Mouse (Mus musculus): Measurements from ENCODE around the gene Sox12. TPM values are rescaled to one million over a fixed set of nuclear protein-coding genes. Genes with fewer than 3 reads are reported as not detected.

Sox12 gene
- polyA plus RNA-seq, 1 experiment from 2014 or later = 10.4 TPM

GRCm38 (mm10) chr2:152373547-152373946 lies 24.3 kb downstream of the Sox12 start:
- Histone ChIP-seq H3K9me3 (ENCODE audit: control insufficient read depth, low read length) (no peaks in the 10 kb centered on the region), H3K9ac (ENCODE audit: low read depth, low read length) (no peak overlapping the region), H3K27me3 (replicated peaks; ENCODE audit: control insufficient read depth, insufficient read depth, low read length) (peaks cover 8% of the 10 kb centered on the region; the same call in 1 of the 2 replicates), H3K4me3 (ENCODE audit: low read depth, low read length) (no peak overlapping the region), H3K36me3 (ENCODE audit: control insufficient read depth, insufficient read depth, low read length) (no peaks in the 10 kb centered on the region), H3K4me1 (ENCODE audit: control insufficient read depth, insufficient read depth, low read length) (peaks cover 7% of the 10 kb centered on the region; the same call in 1 of the 2 replicates), H3K27ac (replicated peaks; ENCODE audit: low read depth, low read length) (no peak overlapping the region), H3K4me2 (ENCODE audit: low read depth, low read length) (no peak overlapping the region)
- DNase-seq (ENCODE audit: low spot score) (no peak), ATAC-seq (ENCODE audit: low read depth) (no peak)
- WGBS = 76% methylated on average over 9 of the region's 9 CpGs

GRCm38 (mm10) chr2:152372661-152373060 lies 25.2 kb downstream of the Sox12 start:
- Histone ChIP-seq H3K9ac (ENCODE audit: low read depth, low read length) (no peak overlapping the region), H3K4me2 (ENCODE audit: low read depth, low read length) (no peak overlapping the region), H3K4me1 (ENCODE audit: control insufficient read depth, insufficient read depth, low read length) (peaks cover 7% of the 10 kb centered on the region; the same call in 1 of the 2 replicates), H3K36me3 (ENCODE audit: control insufficient read depth, insufficient read depth, low read length) (no peaks in the 10 kb centered on the region), H3K9me3 (ENCODE audit: control insufficient read depth, low read length) (no peaks in the 10 kb centered on the region), H3K27me3 (replicated peaks; ENCODE audit: control insufficient read depth, insufficient read depth, low read length) (peaks cover 8% of the 10 kb centered on the region; the same call in 1 of the 2 replicates), H3K27ac (replicated peaks; ENCODE audit: low read depth, low read length) (no peak overlapping the region), H3K4me3 (ENCODE audit: low read depth, low read length) (no peak overlapping the region)
- ATAC-seq (ENCODE audit: low read depth) = no peak
- DNase-seq (ENCODE audit: low spot score) = no peak
- WGBS = 59% methylated on average over 4 of the region's 4 CpGs

- no peak overlapping the region for H3K4me3 ChIP-seq (ENCODE audit: low read depth, low read length)
- DNase-seq (ENCODE audit: low spot score) = no peak
- no peak overlapping the region for H3K27ac ChIP-seq (replicated peaks; ENCODE audit: low read depth, low read length)
- H3K9ac ChIP-seq (ENCODE audit: low read depth, low read length) = no peak overlapping the region
- H3K36me3 ChIP-seq (ENCODE audit: control insufficient read depth, insufficient read depth, low read length) = no peaks in the 10 kb centered on the region
- ATAC-seq (ENCODE audit: low read depth) = no peak
- H3K9me3 ChIP-seq (ENCODE audit: control insufficient read depth, low read length) = no peaks in the 10 kb centered on the region
- 79% methylated on average over 7 of the region's 7 CpGs for WGBS
- peaks cover 8% of the 10 kb centered on the region; the same call in 1 of the 2 replicates for H3K27me3 ChIP-seq (replicated peaks; ENCODE audit: control insufficient read depth, insufficient read depth, low read length)
- H3K4me2 ChIP-seq (ENCODE audit: low read depth, low read length) = no peak overlapping the region
- H3K4me1 ChIP-seq (ENCODE audit: control insufficient read depth, insufficient read depth, low read length) = peaks cover 7% of the 10 kb centered on the region; the same call in 1 of the 2 replicates
Observed at GRCm38 (mm10) chr2:152372104-152372503, 25.8 kb downstream of the Sox12 start.

- Histone ChIP-seq H3K4me2 (ENCODE audit: low read depth, low read length) (peak overlapping the region; percentile 35; the same call in 1 of the 2 replicates), H3K9ac (ENCODE audit: low read depth, low read length) (no peak overlapping the region)
- 27% methylated on average over 14 of the region's 14 CpGs for WGBS
Observed at GRCm38 (mm10) chr2:152368532-152369140, 29.2 kb downstream of the Sox12 start.

GRCm38 (mm10) chr2:152367917-152368316 lies 29.9 kb downstream of the Sox12 start:
- ATAC-seq (ENCODE audit: low read depth) = no peak
- Histone ChIP-seq H3K36me3 (ENCODE audit: control insufficient read depth, insufficient read depth, low read length) (no peaks in the 10 kb centered on the region), H3K4me3 (ENCODE audit: low read depth, low read length) (no peak overlapping the region), H3K9me3 (ENCODE audit: control insufficient read depth, low read length) (no peaks in the 10 kb centered on the region), H3K4me1 (ENCODE audit: control insufficient read depth, insufficient read depth, low read length) (no peaks in the 10 kb centered on the region), H3K9ac (ENCODE audit: low read depth, low read length) (no peak overlapping the region), H3K27ac (replicated peaks; ENCODE audit: low read depth, low read length) (no peak overlapping the region), H3K27me3 (replicated peaks; ENCODE audit: control insufficient read depth, insufficient read depth, low read length) (no peaks in the 10 kb centered on the region), H3K4me2 (ENCODE audit: low read depth, low read length) (no peak overlapping the region)
- WGBS = 77% methylated on average over 5 of the region's 5 CpGs
- no peak for DNase-seq (ENCODE audit: low spot score)

More at GRCm38 (mm10) chr2:152368532-152369140, 29.2 kb downstream of the Sox12 start:
- ATAC-seq (ENCODE audit: low read depth) (peak; percentile 67; the same call in 1 of the 2 replicates), DNase-seq (ENCODE audit: low spot score) (peak; percentile 78)
- Histone ChIP-seq H3K4me3 (ENCODE audit: low read depth, low read length) (no peak overlapping the region), H3K27ac (replicated peaks; ENCODE audit: low read depth, low read length) (no peak overlapping the region), H3K9me3 (ENCODE audit: control insufficient read depth, low read length) (no peaks in the 10 kb centered on the region), H3K27me3 (replicated peaks; ENCODE audit: control insufficient read depth, insufficient read depth, low read length) (no peaks in the 10 kb centered on the region), H3K36me3 (ENCODE audit: control insufficient read depth, insufficient read depth, low read length) (no peaks in the 10 kb centered on the region), H3K4me1 (ENCODE audit: control insufficient read depth, insufficient read depth, low read length) (no peaks in the 10 kb centered on the region)

GRCm38 (mm10) chr2:152363245-152364147 lies 34.4 kb downstream of the Sox12 start:
- H3K36me3 ChIP-seq (ENCODE audit: control insufficient read depth, insufficient read depth, low read length) = no peaks in the 10 kb centered on the region
- no peaks in the 10 kb centered on the region for H3K9me3 ChIP-seq (ENCODE audit: control insufficient read depth, low read length)
- H3K4me3 ChIP-seq (ENCODE audit: low read depth, low read length) = peak overlapping the region; percentile 11; the same call in 1 of the 2 replicates
- DNase-seq (ENCODE audit: low spot score) = peak; percentile 90
- 11% methylated on average over 17 of the region's 17 CpGs for WGBS
- H3K4me2 ChIP-seq (ENCODE audit: low read depth, low read length) = peak overlapping the region; percentile 47
- no peak overlapping the region for H3K27ac ChIP-seq (replicated peaks; ENCODE audit: low read depth, low read length)
- H3K4me1 ChIP-seq (ENCODE audit: control insufficient read depth, insufficient read depth, low read length) = no peaks in the 10 kb centered on the region
- H3K9ac ChIP-seq (ENCODE audit: low read depth, low read length) = peak overlapping the region; percentile 12; the same call in 1 of the 2 replicates
- peak; percentile 82 for ATAC-seq (ENCODE audit: low read depth)
- no peaks in the 10 kb centered on the region for H3K27me3 ChIP-seq (replicated peaks; ENCODE audit: control insufficient read depth, insufficient read depth, low read length)

- no peaks in the 10 kb centered on the region for H3K9me3 ChIP-seq (ENCODE audit: control insufficient read depth, low read length)
- no peaks in the 10 kb centered on the region for H3K36me3 ChIP-seq (ENCODE audit: control insufficient read depth, insufficient read depth, low read length)
- no peak overlapping the region for H3K4me2 ChIP-seq (ENCODE audit: low read depth, low read length)
- no peak overlapping the region for H3K9ac ChIP-seq (ENCODE audit: low read depth, low read length)
- no peaks in the 10 kb centered on the region for H3K4me1 ChIP-seq (ENCODE audit: control insufficient read depth, insufficient read depth, low read length)
- H3K4me3 ChIP-seq (ENCODE audit: low read depth, low read length) = no peak overlapping the region
- ATAC-seq (ENCODE audit: low read depth) = no peak
- no peaks in the 10 kb centered on the region for H3K27me3 ChIP-seq (replicated peaks; ENCODE audit: control insufficient read depth, insufficient read depth, low read length)
- no peak for DNase-seq (ENCODE audit: low spot score)
- WGBS = 89% methylated on average over 8 of the region's 8 CpGs
- no peak overlapping the region for H3K27ac ChIP-seq (replicated peaks; ENCODE audit: low read depth, low read length)
Observed at GRCm38 (mm10) chr2:152361193-152361592, 36.7 kb downstream of the Sox12 start.

- Histone ChIP-seq H3K4me1 (ENCODE audit: control insufficient read depth, insufficient read depth, low read length) (no peaks in the 10 kb centered on the region), H3K9me3 (ENCODE audit: control insufficient read depth, low read length) (no peaks in the 10 kb centered on the region), H3K4me3 (ENCODE audit: low read depth, low read length) (no peak overlapping the region), H3K36me3 (ENCODE audit: control insufficient read depth, insufficient read depth, low read length) (no peaks in the 10 kb centered on the region), H3K27ac (replicated peaks; ENCODE audit: low read depth, low read length) (no peak overlapping the region), H3K4me2 (ENCODE audit: low read depth, low read length) (no peak overlapping the region), H3K27me3 (replicated peaks; ENCODE audit: control insufficient read depth, insufficient read depth, low read length) (no peaks in the 10 kb centered on the region), H3K9ac (ENCODE audit: low read depth, low read length) (0 out of 2 replicates have a peak overlapping the region, but pooled peaks have one; percentile 15)
- DNase-seq (ENCODE audit: low spot score) = peak; percentile 24
- ATAC-seq (ENCODE audit: low read depth) = no peak
- 44% methylated on average over 7 of the region's 7 CpGs for WGBS
Observed at GRCm38 (mm10) chr2:152360271-152360775, 37.5 kb downstream of the Sox12 start.

Data from embryonic facial prominence, embryonic 14.5 days (tissue).